Mouse (Mus musculus) midbrain, embryonic 15.5 days (tissue): Measurements from ENCODE around the gene Zfp740. TPM values are rescaled to one million over a fixed set of nuclear protein-coding genes. Genes with fewer than 3 reads are reported as not detected.

Experiments used
- ATAC-seq: fragments of 200-750 bp; cut with Nextera tagmentation; replicated peaks from 2 replicates; pipeline ENCODE4 v1.8.0; 2017; ENCODE audit warnings: moderate TSS enrichment
- H3K27ac ChIP-seq: fragments of 300-500 bp; sonication (generic); 2 replicates; pipeline ENCODE4 v1.5.1; 2015; ENCODE audit warnings: mild to moderate bottlenecking, inconsistent platforms
- H3K27me3 ChIP-seq: fragments of 300-500 bp; sonication (generic); replicated peaks from 2 replicates; pipeline ENCODE4 v1.6.1; 2015; ENCODE audit warnings: inconsistent platforms
- H3K36me3 ChIP-seq: fragments of 300-500 bp; sonication (generic); replicated peaks from 2 replicates; pipeline ENCODE4 v1.6.1; 2015; ENCODE audit warnings: inconsistent platforms
- H3K4me1 ChIP-seq: fragments of 300-500 bp; sonication (generic); 2 replicates; pipeline ENCODE4 v1.6.1; 2015; ENCODE audit warnings: inconsistent platforms
- H3K4me2 ChIP-seq: fragments of 300-500 bp; sonication (generic); 2 replicates; pipeline ENCODE4 v1.6.1; 2015; ENCODE audit warnings: inconsistent platforms, mild to moderate bottlenecking, moderate library complexity
- H3K4me3 ChIP-seq: fragments of 300-500 bp; sonication (generic); 2 replicates; pipeline ENCODE4 v1.5.1; 2015; ENCODE audit warnings: mild to moderate bottlenecking, inconsistent platforms
- H3K9ac ChIP-seq: fragments of 300-500 bp; sonication (generic); 2 replicates; pipeline ENCODE4 v1.6.1; 2015; ENCODE audit warnings: mild to moderate bottlenecking, inconsistent platforms
- H3K9me3 ChIP-seq: fragments of 300-500 bp; sonication (generic); 2 replicates; pipeline ENCODE4 v1.6.1; 2016; ENCODE audit warnings: inconsistent platforms
- WGBS: fragments of 180-500 bp; shearing (Covaris S2); methylation state at CpG from one replicate; pipeline ENCODE4 v1.1.7; 2015; ENCODE audit warnings: mixed read lengths; 5-methylcytosine and 5-hydroxymethylcytosine counted together
- polyA plus RNA-seq: library from polyadenylated mRNA; unstranded; fragments of >200 nt; fragmentation: Nextera tagmentation; extraction: Ambion mirVana; gene quantifications from 2 replicates; pipeline ENCODE4 v1.2.1, GENCODE M21; 2015

The Zfp740 gene
- polyA plus RNA-seq, 1 experiment from 2014 or later = 64.2 TPM

GRCm38 (mm10) chr15:102238543-102239259 is 35.7 kb downstream of the Zfp740 start:
- Histone ChIP-seq H3K27ac (no peak overlapping the region), H3K4me2 (no peak overlapping the region), H3K4me3 (no peak overlapping the region), H3K9ac (no peak overlapping the region), H3K36me3 (no peaks in the 10 kb centered on the region), H3K27me3 (peaks cover 21% of the 10 kb centered on the region), H3K9me3 (no peaks in the 10 kb centered on the region), H3K4me1 (peaks cover 11% of the 10 kb centered on the region)
- 83% methylated on average over 14 of the region's 14 CpGs for WGBS
- ATAC-seq = no peak

- no peaks in the 10 kb centered on the region for H3K9me3 ChIP-seq
- H3K27ac ChIP-seq = no peak overlapping the region
- H3K36me3 ChIP-seq = no peaks in the 10 kb centered on the region
- no peak overlapping the region for H3K9ac ChIP-seq
- H3K4me1 ChIP-seq = peaks cover 12% of the 10 kb centered on the region
- H3K4me2 ChIP-seq = no peak overlapping the region
- WGBS = 9% methylated on average over 9 of the region's 9 CpGs
- H3K27me3 ChIP-seq = peaks cover 26% of the 10 kb centered on the region
- no peak overlapping the region for H3K4me3 ChIP-seq
- 0 out of 2 replicates have a peak, but pooled peaks have one; percentile 58 for ATAC-seq
Observed at GRCm38 (mm10) chr15:102239260-102239590, 36.2 kb downstream of the Zfp740 start.

GRCm38 (mm10) chr15:102239851-102240250 is 36.8 kb downstream of the Zfp740 start:
- Histone ChIP-seq H3K4me1 (peaks cover 15% of the 10 kb centered on the region), H3K9ac (no peak overlapping the region), H3K4me3 (no peak overlapping the region), H3K4me2 (no peak overlapping the region), H3K36me3 (no peaks in the 10 kb centered on the region), H3K9me3 (no peaks in the 10 kb centered on the region), H3K27me3 (peaks cover 31% of the 10 kb centered on the region), H3K27ac (no peak overlapping the region)
- 79% methylated on average over 11 of the region's 11 CpGs for WGBS
- no peak for ATAC-seq

- H3K36me3 ChIP-seq = no peaks in the 10 kb centered on the region
- H3K9me3 ChIP-seq = no peaks in the 10 kb centered on the region
- ATAC-seq = no peak
- H3K4me3 ChIP-seq = no peak overlapping the region
- H3K27ac ChIP-seq = no peak overlapping the region
- WGBS = 82% methylated on average over 4 of the region's 4 CpGs
- no peak overlapping the region for H3K4me2 ChIP-seq
- H3K9ac ChIP-seq = no peak overlapping the region
- peaks cover 16% of the 10 kb centered on the region for H3K4me1 ChIP-seq
- H3K27me3 ChIP-seq = peaks cover 37% of the 10 kb centered on the region
Observed at GRCm38 (mm10) chr15:102240607-102241006, 37.6 kb downstream of the Zfp740 start.

- Histone ChIP-seq H3K9me3 (no peaks in the 10 kb centered on the region), H3K4me1 (peaks cover 32% of the 10 kb centered on the region), H3K27ac (no peak overlapping the region), H3K4me3 (no peak overlapping the region), H3K9ac (no peak overlapping the region), H3K36me3 (no peaks in the 10 kb centered on the region), H3K27me3 (peaks cover 40% of the 10 kb centered on the region), H3K4me2 (no peak overlapping the region)
- ATAC-seq = no peak
- 31% methylated on average over 12 of the region's 12 CpGs for WGBS
Observed at GRCm38 (mm10) chr15:102242404-102243228, 39.6 kb downstream of the Zfp740 start.

GRCm38 (mm10) chr15:102243229-102244190 is 40.5 kb downstream of the Zfp740 start:
- H3K4me2 ChIP-seq = peak overlapping the region; percentile 8
- WGBS = 15% methylated on average over 22 of the region's 22 CpGs
- H3K4me1 ChIP-seq = peaks cover 36% of the 10 kb centered on the region
- H3K36me3 ChIP-seq = no peaks in the 10 kb centered on the region
- H3K27ac ChIP-seq = no peak overlapping the region
- no peak overlapping the region for H3K4me3 ChIP-seq
- H3K27me3 ChIP-seq = peaks cover 44% of the 10 kb centered on the region
- H3K9me3 ChIP-seq = no peaks in the 10 kb centered on the region
- H3K9ac ChIP-seq = no peak overlapping the region
- no peak for ATAC-seq

- ATAC-seq = no peak
- Histone ChIP-seq H3K36me3 (no peaks in the 10 kb centered on the region), H3K27ac (no peak overlapping the region), H3K27me3 (peaks cover 54% of the 10 kb centered on the region), H3K4me1 (peaks cover 36% of the 10 kb centered on the region), H3K4me2 (peak overlapping the region; percentile 99), H3K9ac (no peak overlapping the region), H3K9me3 (no peaks in the 10 kb centered on the region), H3K4me3 (peak overlapping the region; percentile 61)
- WGBS = 5% methylated on average over 19 of the region's 19 CpGs
Observed at GRCm38 (mm10) chr15:102244306-102245191, 41.5 kb downstream of the Zfp740 start.

GRCm38 (mm10) chr15:102245461-102245881 is 42.4 kb downstream of the Zfp740 start:
- 4% methylated on average over 14 of the region's 14 CpGs for WGBS
- Histone ChIP-seq H3K9ac (peak overlapping the region; percentile 43), H3K4me1 (peaks cover 36% of the 10 kb centered on the region), H3K27me3 (peaks cover 62% of the 10 kb centered on the region), H3K27ac (peak overlapping the region; percentile 77), H3K36me3 (no peaks in the 10 kb centered on the region), H3K4me3 (peak overlapping the region; percentile 61), H3K9me3 (no peaks in the 10 kb centered on the region), H3K4me2 (peak overlapping the region; percentile 99)
- no peak for ATAC-seq

GRCm38 (mm10) chr15:102245891-102246741 is 43.1 kb downstream of the Zfp740 start:
- Histone ChIP-seq H3K9me3 (no peaks in the 10 kb centered on the region), H3K36me3 (no peaks in the 10 kb centered on the region), H3K4me3 (peak overlapping the region; percentile 61), H3K4me1 (peaks cover 36% of the 10 kb centered on the region), H3K4me2 (peak overlapping the region; percentile 99), H3K27ac (peak overlapping the region; percentile 77), H3K9ac (peak overlapping the region; percentile 43), H3K27me3 (peaks cover 69% of the 10 kb centered on the region)
- ATAC-seq = peak; percentile 91
- under 1% methylated on average over 39 of the region's 44 CpGs for WGBS

- WGBS = under 1% methylated on average over 30 of the region's 35 CpGs
- peaks cover 70% of the 10 kb centered on the region for H3K27me3 ChIP-seq
- ATAC-seq = peak; percentile 87
Observed at GRCm38 (mm10) chr15:102246866-102247251, 43.8 kb downstream of the Zfp740 start.

More at GRCm38 (mm10) chr15:102246866-102247251, 43.8 kb downstream of the Zfp740 start:
- Histone ChIP-seq H3K36me3 (no peaks in the 10 kb centered on the region), H3K9me3 (no peaks in the 10 kb centered on the region), H3K27ac (peak overlapping the region; percentile 77), H3K4me2 (peak overlapping the region; percentile 99), H3K4me1 (peaks cover 36% of the 10 kb centered on the region), H3K9ac (peak overlapping the region; percentile 43), H3K4me3 (peak overlapping the region; percentile 61)
